Mouse (Mus musculus): ENCODE measurements around the gene Ank2.
A peak's percentile ranks its signal among the peaks of the same experiment; 100 is the strongest.

The Ank2 gene

DNA sequence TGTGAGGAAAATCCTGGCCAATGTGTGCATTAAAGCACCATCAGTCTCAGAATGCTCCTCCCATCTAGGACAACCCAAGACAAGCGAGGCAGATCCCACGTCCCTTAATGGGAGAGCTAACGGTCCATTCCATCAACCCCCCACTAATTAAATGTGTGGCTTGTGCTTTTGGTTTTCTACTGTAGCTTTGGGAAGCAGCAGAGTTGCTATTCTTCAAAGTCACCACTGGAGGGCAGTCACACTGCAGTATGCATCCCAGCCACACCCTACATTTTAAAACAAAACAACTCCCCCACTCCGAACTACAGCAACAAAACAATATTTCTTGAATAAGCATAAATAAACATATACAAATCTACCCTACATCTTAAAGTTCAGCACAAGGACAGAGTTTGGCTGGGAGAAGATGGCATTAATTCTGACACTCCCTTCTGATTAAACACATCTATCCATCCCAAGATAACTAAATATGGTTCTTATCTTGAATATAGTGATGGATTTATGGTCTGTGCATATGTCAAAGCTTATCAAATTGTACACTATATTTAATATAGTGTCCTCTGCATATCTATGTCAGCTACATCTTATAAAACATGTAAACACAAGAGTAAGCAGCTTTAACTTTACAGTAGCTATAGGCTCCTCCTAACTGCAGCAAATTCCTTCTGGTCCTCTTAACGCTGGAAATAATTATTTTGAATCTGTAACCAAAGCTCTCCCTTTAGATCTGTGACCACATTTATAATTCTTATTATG is 315.0 kb downstream of the Ank2 start:
- peak; percentile 66 for DNase-seq (ENCODE audit: low spot score)

- no peak for DNase-seq (ENCODE audit: low spot score)
These were observed 326.5 kb downstream of the Ank2 start for GRCm38 (mm10) chr3:127172697-127173096.

GRCm38 (mm10) chr3:127170246-127170645 is 328.9 kb downstream of the Ank2 start:
- no peak for DNase-seq (ENCODE audit: low spot score)

GRCm38 (mm10) chr3:127169114-127169513 is 330.0 kb downstream of the Ank2 start:
- DNase-seq (ENCODE audit: low spot score), result no peak

GRCm38 (mm10) chr3:127163749-127164148 is 335.4 kb downstream of the Ank2 start:
- DNase-seq (ENCODE audit: low spot score), result no peak

GRCm38 (mm10) chr3:127161998-127162712 is 337.0 kb downstream of the Ank2 start:
- peak; percentile 61 for DNase-seq (ENCODE audit: low spot score)

GRCm38 (mm10) chr3:127161085-127161837 is 337.9 kb downstream of the Ank2 start:
- peak; percentile 29 for DNase-seq (ENCODE audit: low spot score)

GRCm38 (mm10) chr3:127157706-127158105 is 341.4 kb downstream of the Ank2 start:
- no peak for DNase-seq (ENCODE audit: low spot score)

DNA sequence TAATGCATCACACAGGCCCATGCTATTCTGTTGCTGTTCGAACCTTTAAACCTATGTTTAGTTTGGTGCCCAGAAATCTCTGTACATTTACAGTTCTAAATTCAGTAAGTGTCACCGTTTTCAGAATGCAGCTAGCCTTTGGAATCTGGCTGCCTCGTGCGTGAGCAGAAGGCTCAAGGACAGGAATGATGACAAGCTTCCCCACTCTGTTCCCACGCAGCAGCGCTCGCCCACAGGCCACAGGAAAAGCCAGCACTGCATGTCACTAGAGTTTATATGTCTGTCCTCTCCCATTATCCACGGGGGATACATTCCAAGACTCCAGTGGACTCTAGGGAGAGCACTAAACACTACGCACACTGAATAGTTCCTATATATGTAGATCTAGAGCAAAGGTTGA is 343.1 kb downstream of the Ank2 start:
- no peak for DNase-seq (ENCODE audit: low spot score)

- DNase-seq (ENCODE audit: low spot score), result peak; percentile 2
These were observed 345.3 kb downstream of the Ank2 start for GRCm38 (mm10) chr3:127153861-127154260.

GRCm38 (mm10) chr3:127153443-127153842 is 345.7 kb downstream of the Ank2 start:
- DNase-seq (ENCODE audit: low spot score), result peak; percentile 2

DNA sequence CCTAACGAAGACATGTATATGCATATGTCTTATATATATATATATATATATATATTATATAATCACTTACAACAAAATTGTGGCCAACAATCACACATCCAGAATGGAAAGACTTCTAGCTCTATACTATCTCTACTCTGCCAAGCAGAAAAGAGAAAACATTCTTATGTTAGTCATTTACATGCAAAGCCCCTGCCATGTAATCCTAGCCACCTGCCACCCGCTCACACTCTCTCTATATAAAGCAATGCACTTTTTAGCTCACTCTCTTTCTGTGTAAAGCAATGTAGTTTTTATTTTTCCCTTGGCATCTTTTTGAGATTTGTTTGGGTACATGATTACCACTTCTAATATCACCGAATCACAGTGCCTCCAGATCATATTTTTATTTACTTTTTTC is 350.5 kb downstream of the Ank2 start:
- DNase-seq (ENCODE audit: low spot score), result no peak

- no peak for DNase-seq (ENCODE audit: low spot score)
These were observed 358.6 kb downstream of the Ank2 start for GRCm38 (mm10) chr3:127140590-127140989.

GRCm38 (mm10) chr3:127139638-127140037 is 359.5 kb downstream of the Ank2 start:
- no peak for DNase-seq (ENCODE audit: low spot score)

- no peak for DNase-seq (ENCODE audit: low spot score)
These were observed 361.6 kb downstream of the Ank2 start for GRCm38 (mm10) chr3:127137508-127137907.

DNA sequence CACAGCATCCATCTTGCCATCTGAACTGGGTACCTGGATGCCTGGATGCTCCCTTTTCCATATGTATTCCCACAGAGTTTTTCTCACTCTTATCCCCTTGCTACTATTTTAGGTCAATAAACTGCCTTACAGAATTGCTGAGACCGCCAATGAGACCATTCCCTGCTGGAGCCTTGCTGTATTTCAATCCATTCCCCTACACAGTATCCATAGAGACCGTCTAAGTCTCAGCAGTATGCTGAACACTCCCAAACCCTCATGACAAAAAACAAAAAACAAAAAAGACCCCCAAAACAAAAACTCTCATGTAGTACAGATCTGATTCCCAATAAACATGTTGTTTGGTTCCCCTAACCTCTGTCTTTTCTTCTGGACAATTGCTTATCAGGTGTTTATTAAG is 365.1 kb downstream of the Ank2 start:
- no peak for DNase-seq (ENCODE audit: low spot score)

GRCm38 (mm10) chr3:127131048-127131447 is 368.1 kb downstream of the Ank2 start:
- no peak for DNase-seq (ENCODE audit: low spot score)

DNA sequence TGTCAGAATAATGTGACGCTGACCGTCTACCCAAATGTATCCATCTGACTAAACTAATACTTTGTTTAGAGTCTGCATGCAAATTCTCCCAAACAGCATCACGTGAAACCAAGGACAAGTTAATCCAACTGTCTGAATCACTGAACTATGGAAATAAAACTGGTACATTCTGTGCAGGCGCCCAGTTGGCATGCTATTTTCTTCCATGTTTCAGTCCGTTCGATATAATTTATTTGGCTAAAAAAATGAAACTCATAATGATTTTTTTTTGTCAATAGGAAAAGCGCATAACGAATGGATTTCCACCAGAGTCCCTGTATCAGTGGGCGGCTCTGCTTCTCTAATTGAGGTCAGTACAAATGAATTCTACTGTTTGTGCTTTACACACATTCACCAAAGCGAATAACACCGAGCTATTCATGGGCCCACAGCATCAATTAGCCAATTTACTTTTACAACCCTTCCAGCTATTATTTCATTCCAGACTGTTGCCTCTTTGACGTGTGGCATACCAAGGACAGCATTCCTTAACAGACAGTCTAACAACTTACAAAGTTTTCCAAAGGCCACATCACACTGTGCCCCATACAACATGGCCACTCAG is 368.9 kb downstream of the Ank2 start:
- DNase-seq (ENCODE audit: low spot score), result no peak

GRCm38 (mm10) chr3:127129750-127130149 is 369.4 kb downstream of the Ank2 start:
- DNase-seq (ENCODE audit: low spot score), result no peak

- no peak for DNase-seq (ENCODE audit: low spot score)
These were observed 371.5 kb downstream of the Ank2 start for GRCm38 (mm10) chr3:127127611-127128010.

DNA sequence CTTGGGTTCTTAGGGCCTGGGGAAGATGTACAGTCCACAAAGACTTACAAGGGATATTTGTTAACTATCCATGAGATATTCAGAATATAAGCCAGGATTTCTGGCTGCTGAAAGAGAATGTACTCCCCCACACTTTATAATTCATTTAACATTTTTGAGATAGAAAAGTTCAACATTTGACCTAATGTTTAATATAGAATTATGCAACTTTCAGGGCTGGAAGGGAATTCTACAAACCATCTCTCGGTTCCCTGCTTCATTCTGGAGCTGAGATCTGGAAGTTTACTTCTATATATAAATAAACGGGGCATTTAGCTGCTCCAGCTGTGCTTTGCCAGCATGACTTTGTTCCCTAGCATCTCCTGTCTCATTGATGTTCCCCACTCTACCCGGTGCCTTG is 372.9 kb downstream of the Ank2 start:
- DNase-seq (ENCODE audit: low spot score), result no peak

GRCm38 (mm10) chr3:127124375-127124993 is 374.7 kb downstream of the Ank2 start:
- DNase-seq (ENCODE audit: low spot score), result peak; percentile 20
